Mouse (Mus musculus): ENCODE results near the gene Stk17b. TPM values are rescaled to one million over a fixed set of nuclear protein-coding genes. Genes with fewer than 3 reads are reported as not detected.

Gene Stk17b
- 7.8 TPM for polyA plus RNA-seq (2015; fragmentation: Illumina TruSeq; extraction: RNeasy Lipid Tissue Mini Kit (QIAGEN cat#74804); ENCODE audit: low read depth, low replicate concordance)

GRCm38 (mm10) chr1:53784721-53785418 lies at the start of gene Stk17b:
Gene Stk17b, minus strand, starts transcription at chr1:53785224.

GRCm38 (mm10) chr1:53706431-53707361 lies 78.3 kb downstream of the Stk17b start, which contains the start of gene Dnah7a:
Gene Dnah7a, minus strand, starts transcription at chr1:53706784.

Other genes starting within 250 kb of the Stk17b start
- 9.2 TPM for gene Dnah7a, start 78.4 kb downstream of the Stk17b start, polyA plus RNA-seq (2015; fragmentation: Illumina TruSeq; extraction: RNeasy Lipid Tissue Mini Kit (QIAGEN cat#74804); ENCODE audit: low read depth, low replicate concordance)